Mouse (Mus musculus): ENCODE data around the gene Megf11. TPM values are rescaled to one million over a fixed set of nuclear protein-coding genes. Genes with fewer than 3 reads are reported as not detected.

Megf11 gene
- polyA plus RNA-seq, 1 experiment from 2014 or later, result 0.96 TPM

GRCm38 (mm10) chr9:64752575-64752974 lies 367.1 kb downstream of the Megf11 start:
- Histone ChIP-seq H3K27ac (replicated peaks) (no peak overlapping the region), H3K4me1 (no peaks in the 10 kb centered on the region), H3K36me3 (replicated peaks) (no peaks in the 10 kb centered on the region), H3K4me3 (no peak overlapping the region), H3K9me3 (no peaks in the 10 kb centered on the region), H3K27me3 (replicated peaks; ENCODE audit: low read depth, poor library complexity, severe bottlenecking) (no peaks in the 10 kb centered on the region)
- WGBS, result 94% methylated on average over 5 of the region's 5 CpGs
- no peak for DNase-seq (ENCODE audit: low spot score)

DNA sequence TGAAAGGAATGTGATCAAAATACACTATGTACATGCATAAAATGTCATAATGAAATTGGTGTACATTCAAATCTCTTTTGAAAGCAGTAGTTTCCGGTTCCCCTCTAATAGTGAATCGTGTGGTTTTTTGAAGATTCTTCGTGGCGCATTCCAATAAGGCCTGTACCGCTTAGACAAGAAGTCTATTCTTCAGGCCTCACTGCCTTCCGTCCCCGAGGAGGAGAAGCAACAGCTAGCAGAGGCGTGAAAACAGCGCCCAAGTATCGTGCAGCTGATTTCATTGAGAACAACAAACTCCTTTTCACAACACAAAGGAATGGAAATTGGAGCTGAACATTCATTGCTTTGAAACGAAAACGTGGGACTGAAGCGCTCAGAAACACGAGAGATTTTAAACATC lies 372.6 kb downstream of the Megf11 start:
- H3K27me3 ChIP-seq (replicated peaks; ENCODE audit: low read depth, poor library complexity, severe bottlenecking), result no peaks in the 10 kb centered on the region
- H3K27ac ChIP-seq (replicated peaks), result no peak overlapping the region
- no peaks in the 10 kb centered on the region for H3K36me3 ChIP-seq (replicated peaks)
- no peak for DNase-seq (ENCODE audit: low spot score)
- WGBS, result 77% methylated on average over 14 of the region's 14 CpGs
- H3K4me3 ChIP-seq, result no peak overlapping the region
- no peaks in the 10 kb centered on the region for H3K4me1 ChIP-seq
- no peaks in the 10 kb centered on the region for H3K9me3 ChIP-seq

Small RNA genes lying within 50 kb of the gene (microRNA-seq; reads per million reads assigned to microRNA genes)
- gene Gm47308, result not detected

Other genes starting within 250 kb of the Megf11 start
- gene Zwilch, start 212.5 kb upstream of the Megf11 start, polyA plus RNA-seq (2016; fragmentation: Nextera tagmentation; extraction: Ambion mirVana), result 43.7 and 46.1 TPM in 2 replicates
- 1,235 and 1,262 TPM in 2 replicates for gene Rpl4, start 212.3 kb upstream of the Megf11 start, polyA plus RNA-seq (2016; fragmentation: Nextera tagmentation; extraction: Ambion mirVana)
- gene Snapc5, start 206.4 kb upstream of the Megf11 start, polyA plus RNA-seq (2016; fragmentation: Nextera tagmentation; extraction: Ambion mirVana), result 29.0 and 31.8 TPM in 2 replicates
- gene Uchl4, start 150.4 kb upstream of the Megf11 start, polyA plus RNA-seq (2016; fragmentation: Nextera tagmentation; extraction: Ambion mirVana), result 3.9 and 4.4 TPM in 2 replicates
- 82.6 and 89.3 TPM in 2 replicates for gene Map2k1, start 132.0 kb upstream of the Megf11 start, polyA plus RNA-seq (2016; fragmentation: Nextera tagmentation; extraction: Ambion mirVana)
- gene Tipin, start 104.0 kb upstream of the Megf11 start, polyA plus RNA-seq (2016; fragmentation: Nextera tagmentation; extraction: Ambion mirVana), result 269 and 272 TPM in 2 replicates
- gene Dis3l, start 44.3 kb upstream of the Megf11 start, polyA plus RNA-seq (2016; fragmentation: Nextera tagmentation; extraction: Ambion mirVana), result 20.0 and 23.1 TPM in 2 replicates